Mouse (Mus musculus): ENCODE results near the gene Trmt112.

DNA sequence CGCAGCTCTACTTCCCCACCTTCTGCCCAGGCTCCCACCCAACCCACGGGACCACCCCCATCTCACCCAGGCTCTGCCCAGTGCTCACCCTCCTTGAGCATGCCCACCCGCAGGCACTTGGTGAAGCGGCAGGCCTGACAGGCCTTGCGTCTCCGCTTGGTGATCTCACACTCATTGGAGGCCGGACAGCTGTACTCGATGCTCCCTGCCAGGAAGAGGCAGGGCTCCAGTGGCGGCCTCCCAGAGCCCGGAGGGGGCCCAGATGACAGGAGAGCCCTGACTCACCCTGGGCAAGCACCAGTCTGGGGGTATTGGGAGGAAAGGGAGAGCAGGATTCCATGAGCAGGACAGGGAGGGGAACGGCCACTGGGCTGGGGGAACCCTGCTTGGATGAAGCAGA is 4.5 kb downstream of the Trmt112 start:
- TF ChIP-seq CTCF (IDR thresholded peaks at IDR 0.05; ENCODE audit: borderline replicate concordance, insufficient read depth, low read depth, low read length) (no peak), POLR2A (IDR thresholded peaks at IDR 0.05; ENCODE audit: borderline replicate concordance, insufficient read depth, low read length) (no peak)

Measured in cerebellum, adult 2 months (tissue).